Mouse (Mus musculus) NIH3T3 (cell line): ENCODE results near the gene Maml2.
A peak's percentile ranks its signal among the peaks of the same experiment; 100 is the strongest.

Experiments used
- DNase-seq: peaks from one replicate; pipeline ENCODE4 v3.0.0-alpha.2; 2012; ENCODE audit warnings: low read depth

Maml2 gene

DNA sequence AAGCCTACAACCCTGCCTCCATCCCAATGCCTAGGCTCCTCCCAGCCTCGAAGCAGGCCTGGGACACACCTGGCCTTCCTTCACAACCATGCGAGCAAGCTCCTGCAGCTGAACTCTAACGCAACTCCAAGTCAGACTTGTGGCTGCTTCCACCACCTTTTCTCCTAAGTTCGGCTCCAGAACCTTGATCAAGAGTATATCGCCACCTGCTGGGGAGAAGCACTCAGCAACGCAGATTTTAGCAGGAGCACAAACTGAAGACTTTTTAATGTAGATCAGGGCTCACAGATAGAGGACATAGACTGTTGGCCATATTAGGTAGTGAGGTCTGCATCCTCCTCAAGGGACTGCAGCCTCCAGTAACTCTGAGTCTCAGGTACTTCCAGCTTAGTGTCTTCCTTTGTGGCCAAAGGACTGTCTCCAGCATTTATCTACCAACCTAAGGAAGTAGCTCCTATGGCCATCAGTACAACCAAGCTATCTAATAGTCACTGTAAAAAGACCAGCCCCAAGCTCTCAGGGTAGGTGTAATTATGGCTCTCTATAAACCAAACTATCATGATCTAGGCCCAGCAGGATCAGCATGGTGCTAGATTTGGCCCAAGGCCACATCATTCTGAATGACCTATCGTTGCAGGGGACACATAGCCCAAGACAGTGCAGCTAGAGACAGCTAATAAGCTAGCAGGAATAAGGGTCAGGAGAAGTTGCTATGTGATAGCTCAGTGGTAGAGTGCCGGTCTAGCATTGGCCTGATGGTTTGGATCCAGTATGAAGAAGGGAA lies 418.8 kb downstream of the Maml2 start:
- peak; percentile 90 for DNase-seq

DNA sequence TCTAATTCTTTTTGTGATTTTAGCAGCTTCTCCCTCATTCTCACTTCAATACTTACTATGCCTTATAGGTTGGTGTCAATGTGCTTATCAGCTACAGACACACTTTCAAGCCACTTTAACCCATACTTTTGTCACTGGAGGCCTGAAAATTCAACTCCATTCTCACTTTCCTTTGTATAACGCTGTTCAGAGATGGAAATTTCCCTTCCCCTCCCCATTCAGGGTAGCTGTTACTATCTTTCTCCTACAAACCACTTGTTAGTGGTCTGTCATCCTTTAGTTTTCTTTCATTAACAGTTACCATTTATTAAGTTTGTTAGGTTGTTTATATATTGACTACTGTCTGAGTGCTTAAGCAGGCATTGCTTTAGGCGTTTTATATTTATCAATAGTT lies 450.6 kb downstream of the Maml2 start, which contains the start of gene Mtmr2:
Gene Mtmr2 (plus strand): TSS at position 7 of the 394 bp plus-strand sequence.
- no peak for DNase-seq

DNA sequence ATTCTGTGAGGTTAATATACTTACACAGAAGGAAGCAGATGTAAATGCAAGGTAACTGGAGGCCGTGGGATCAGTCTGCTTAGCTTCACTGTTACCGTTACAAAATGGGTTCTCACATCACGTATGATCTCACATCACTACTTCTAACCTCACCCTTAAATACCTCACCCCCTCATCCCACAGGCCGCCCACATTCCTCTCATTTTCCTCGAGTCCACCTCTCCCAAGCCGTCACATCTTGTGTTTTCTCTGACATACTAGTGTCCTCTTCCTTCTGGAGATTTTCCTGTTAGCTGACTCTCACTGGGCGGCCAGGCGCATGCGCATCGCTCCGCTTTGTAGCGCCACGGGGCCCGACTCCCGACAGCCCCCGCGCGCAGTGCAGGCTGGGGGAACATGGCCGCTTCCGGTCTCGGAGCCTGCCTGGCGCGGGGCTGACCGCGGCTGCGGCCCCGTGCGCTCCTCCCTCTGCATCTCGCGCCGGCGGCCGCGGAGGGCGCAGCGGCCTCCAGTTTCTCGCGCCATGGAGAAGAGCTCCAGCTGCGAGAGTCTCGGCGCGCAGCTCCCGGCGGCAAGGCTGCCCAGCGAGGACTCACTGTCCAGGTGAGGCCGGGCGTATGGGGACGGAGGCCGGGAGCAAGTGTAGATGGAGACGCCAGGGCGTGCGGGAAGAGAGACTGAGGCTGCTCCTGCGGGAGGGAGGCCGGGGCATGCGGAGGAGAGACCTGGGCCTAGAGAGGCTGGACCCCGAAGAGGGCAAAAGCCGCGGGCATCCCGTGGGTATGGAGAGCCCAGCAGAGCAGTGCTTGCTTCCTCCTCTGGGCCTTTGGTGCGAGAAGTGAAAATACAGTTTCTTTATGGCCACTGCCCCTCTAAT lies 451.3 kb downstream of the Maml2 start:
- peak; percentile 97 for DNase-seq

DNA sequence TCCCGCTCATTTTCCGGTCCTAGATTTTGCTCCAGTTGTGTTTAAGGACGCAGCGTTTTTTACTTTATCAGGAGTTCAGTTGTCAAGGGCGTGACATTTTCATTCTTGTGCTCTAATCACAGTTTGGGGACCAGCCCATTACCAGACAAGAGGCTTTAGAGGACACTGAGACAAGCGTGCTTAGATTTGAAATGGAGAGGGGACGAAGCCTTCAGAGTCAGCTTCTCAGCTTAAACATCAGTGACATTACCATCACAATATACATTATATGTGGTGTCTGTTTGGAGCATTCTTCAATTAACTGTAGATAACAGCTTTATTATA lies 451.9 kb downstream of the Maml2 start:
- no peak for DNase-seq

DNA sequence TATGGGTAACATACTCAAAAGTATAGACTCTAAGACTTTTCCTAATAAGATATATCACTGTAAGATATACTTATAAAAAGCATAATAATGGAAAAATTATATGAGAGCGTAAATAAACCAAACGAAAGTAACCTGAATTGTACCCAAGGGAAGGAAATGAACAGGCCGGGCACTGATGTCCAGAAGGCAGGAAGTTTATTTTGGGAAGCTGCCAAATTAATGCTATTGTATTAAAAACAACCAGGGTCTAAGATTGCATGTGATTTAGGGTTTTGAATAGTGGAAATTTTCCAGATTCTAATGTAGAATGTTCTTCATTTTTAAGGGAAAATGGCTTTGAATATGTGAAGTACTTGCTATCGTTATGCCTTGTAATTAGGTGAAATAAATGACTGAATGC lies 454.8 kb downstream of the Maml2 start:
- no peak for DNase-seq
